ENCODE assay signal across 22 mouse cellular contexts in genomic region chr1:62598551-62598950, GRCm38 (mm10).
"Had no signal": no experiment of that assay in that cellular context is flagged by ENCODE, and none has a peak within 500 bp of the region (broad histone marks: within the 10 kb centered on the region; RNA-seq: fewer than 3 reads in every experiment).

No protein-coding gene starts in this region.

- ATAC-seq: intestine, embryonic 16.5 days; liver, embryonic 12.5 days had no signal

- H3K9ac ChIP-seq: forebrain, postnatal 0 days; heart, embryonic 13.5 days; heart, embryonic 15.5 days; hindbrain, embryonic 13.5 days; hindbrain, embryonic 15.5 days; kidney, embryonic 15.5 days; limb, embryonic 13.5 days; limb, embryonic 15.5 days; liver, embryonic 12.5 days; liver, embryonic 14.5 days had no signal

- H3K4me3 ChIP-seq: heart, embryonic 13.5 days; heart, embryonic 15.5 days; hindbrain, embryonic 13.5 days; hindbrain, embryonic 15.5 days; kidney, embryonic 15.5 days; limb, embryonic 13.5 days; limb, embryonic 15.5 days; liver, embryonic 12.5 days had no signal

- H3K4me2 ChIP-seq: heart, embryonic 11.5 days; heart, embryonic 13.5 days; heart, embryonic 15.5 days; hindbrain, embryonic 13.5 days; hindbrain, embryonic 15.5 days; kidney, embryonic 15.5 days; limb, embryonic 13.5 days; limb, embryonic 15.5 days; liver, embryonic 12.5 days had no signal

- H3K4me1 ChIP-seq: hindbrain, embryonic 13.5 days; hindbrain, embryonic 15.5 days; kidney, embryonic 15.5 days; liver, embryonic 12.5 days had no signal

- H3K27ac ChIP-seq: heart, embryonic 13.5 days; heart, embryonic 15.5 days; hindbrain, embryonic 13.5 days; hindbrain, embryonic 15.5 days; hindbrain, postnatal 0 days; kidney, embryonic 15.5 days; limb, embryonic 13.5 days; limb, embryonic 15.5 days; liver, embryonic 12.5 days; liver, embryonic 14.5 days had no signal

- H3K27me3 ChIP-seq: heart, embryonic 13.5 days; heart, embryonic 15.5 days; hindbrain, embryonic 13.5 days; hindbrain, embryonic 15.5 days; kidney, embryonic 15.5 days; limb, embryonic 13.5 days; limb, embryonic 15.5 days; liver, embryonic 12.5 days had no signal

- H3K36me3 ChIP-seq: heart, embryonic 13.5 days; heart, embryonic 15.5 days; hindbrain, embryonic 13.5 days; hindbrain, embryonic 15.5 days; kidney, embryonic 15.5 days; limb, embryonic 13.5 days; limb, embryonic 15.5 days; liver, embryonic 12.5 days had no signal

- DNase-seq: gastrocnemius, postnatal 14 days; gastrocnemius, postnatal 36 days; heart, postnatal 36 days; kidney, adult 11 months; kidney, adult 8-10 months; kidney, postnatal 25 days; layer of hippocampus, adult 9-11 months; layer of hippocampus, postnatal 36 days; left cerebral cortex, postnatal 4 days had no signal

- H3K9me3 ChIP-seq: heart, embryonic 13.5 days; heart, embryonic 15.5 days; hindbrain, embryonic 13.5 days; hindbrain, embryonic 15.5 days; kidney, embryonic 15.5 days; limb, embryonic 13.5 days; limb, embryonic 15.5 days; liver, embryonic 12.5 days had no signal
